Mouse (Mus musculus) lung, postnatal 36 days (tissue): ENCODE measurements at regions not wholly inside any gene's neighbourhood (a gene's known extent, or its start where the extent isn't known, plus 50 kb on each side); places are given as distances from the start of the nearest gene placed in this dataset.
"Not testable (repeated sequence)": the region's sequence is repeated elsewhere in the genome, so short reads cannot be mapped to it uniquely, and the experiment has no call there.

Experiments
- DNase-seq: peaks from one replicate; pipeline ENCODE4 v3.0.0; 2022; ENCODE audit warnings: mixed read lengths

- DNase-seq = no peak
Measured at GRCm38 (mm10) chr17:4429036-4429435, 565.1 kb upstream of the Arid1b start.

GRCm38 (mm10) chr17:4445606-4446005, 548.5 kb upstream of the Arid1b start:
- DNase-seq = no peak

- no peak for DNase-seq
Measured at GRCm38 (mm10) chr17:4457491-4457890, 536.6 kb upstream of the Arid1b start.

- DNase-seq = no peak
Measured at GRCm38 (mm10) chr17:4461541-4461940, 532.6 kb upstream of the Arid1b start.

- DNase-seq = peak; percentile 29
Measured at GRCm38 (mm10) chr17:4464286-4464880, 529.7 kb upstream of the Arid1b start.

- DNase-seq = no peak
Measured at GRCm38 (mm10) chr17:4465741-4466140, 528.4 kb upstream of the Arid1b start.

GRCm38 (mm10) chr17:4472412-4472811, 521.7 kb upstream of the Arid1b start:
- no peak for DNase-seq

GRCm38 (mm10) chr17:4474350-4474749, 519.8 kb upstream of the Arid1b start:
- DNase-seq = no peak

GRCm38 (mm10) chr17:4475665-4476064, 518.5 kb upstream of the Arid1b start:
- no peak for DNase-seq

- no peak for DNase-seq
Measured at GRCm38 (mm10) chr17:4494392-4494791, 499.7 kb upstream of the Arid1b start.

- DNase-seq = no peak
Measured at GRCm38 (mm10) chr17:4500504-4500903, 493.6 kb upstream of the Arid1b start.

- DNase-seq = no peak
Measured at GRCm38 (mm10) chr17:4501029-4501428, 493.1 kb upstream of the Arid1b start.

GRCm38 (mm10) chr17:4504951-4505350, 489.2 kb upstream of the Arid1b start:
- no peak for DNase-seq

- DNase-seq = no peak
Measured at GRCm38 (mm10) chr17:4509506-4509905, 484.6 kb upstream of the Arid1b start.

GRCm38 (mm10) chr17:4516141-4516540, 478.0 kb upstream of the Arid1b start:
- DNase-seq = no peak

- no peak for DNase-seq
Measured at GRCm38 (mm10) chr17:4516846-4517245, 477.3 kb upstream of the Arid1b start.

- DNase-seq = no peak
Measured at GRCm38 (mm10) chr17:4521031-4521430, 473.1 kb upstream of the Arid1b start.

GRCm38 (mm10) chr17:4526466-4526865, 467.7 kb upstream of the Arid1b start:
- DNase-seq = no peak

GRCm38 (mm10) chr17:4532126-4532525, 462.0 kb upstream of the Arid1b start:
- no peak for DNase-seq

GRCm38 (mm10) chr17:4540435-4540834, 453.7 kb upstream of the Arid1b start:
- no peak for DNase-seq

GRCm38 (mm10) chr17:4541020-4541743, 452.9 kb upstream of the Arid1b start:
- no peak for DNase-seq

- DNase-seq = no peak
Measured at GRCm38 (mm10) chr17:4546579-4546978, 447.6 kb upstream of the Arid1b start.

GRCm38 (mm10) chr17:4553026-4553425, 441.1 kb upstream of the Arid1b start:
- DNase-seq = not testable (repeated sequence)

GRCm38 (mm10) chr17:4563641-4564040, 430.5 kb upstream of the Arid1b start:
- no peak for DNase-seq

GRCm38 (mm10) chr17:4576883-4577282, 417.2 kb upstream of the Arid1b start:
- DNase-seq = no peak
